Mouse (Mus musculus) gastrocnemius, postnatal 4 days (tissue): ENCODE results near the gene Def8. TPM values are rescaled to one million over a fixed set of nuclear protein-coding genes. Genes with fewer than 3 reads are reported as not detected.
A peak's percentile ranks its signal among the peaks of the same experiment; 100 is the strongest.
"Not testable (repeated sequence)": the region's sequence is repeated elsewhere in the genome, so short reads cannot be mapped to it uniquely, and the experiment has no call there.

ENCODE experiments used
- DNase-seq, 2 experiments: peaks; one replicate each; pipeline ENCODE4 v3.0.0; 2021 to 2022; ENCODE audit warnings: low spot score in 2 of 2, mixed read lengths in 2 of 2
- total RNA-seq, 2 experiments: library from RNA; stranded (reverse); gene quantifications; 2 replicates each; pipeline ENCODE4 v1.2.3; 2021

The Def8 gene
- total RNA-seq, 2 experiments from 2014 or later, result 32.2 to 37.3 TPM

DNA sequence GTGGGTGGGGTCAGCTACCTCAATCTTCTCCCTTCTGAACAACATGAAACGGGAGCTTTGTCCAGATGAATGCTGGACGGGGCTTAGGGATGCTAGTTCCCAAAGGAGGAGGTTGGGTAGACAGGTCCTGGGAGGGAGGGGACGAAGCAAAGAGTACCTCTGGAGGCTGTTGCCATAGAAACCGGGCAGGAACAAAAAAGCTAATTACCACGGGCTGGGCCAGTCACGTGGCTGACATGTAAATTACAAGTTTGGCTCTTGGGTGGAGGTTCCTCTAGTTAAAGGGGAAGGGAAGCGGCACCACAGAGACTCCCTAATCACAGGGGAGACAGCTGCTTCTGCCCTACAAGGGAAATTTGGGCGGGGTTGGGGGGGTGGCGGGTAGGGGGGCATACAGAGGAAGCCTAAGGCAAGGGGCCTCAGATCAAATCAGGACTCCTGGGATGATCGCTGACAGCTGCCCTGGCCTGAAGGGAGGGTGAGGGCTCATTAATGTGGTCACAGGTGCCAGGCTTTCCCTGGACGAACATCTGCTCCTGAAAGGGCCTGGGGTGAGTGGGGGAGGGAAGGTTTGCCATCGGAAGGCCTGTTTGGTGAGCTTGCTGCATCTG, 10.7 kb upstream of the Def8 start:
- no peak for DNase-seq

DNA sequence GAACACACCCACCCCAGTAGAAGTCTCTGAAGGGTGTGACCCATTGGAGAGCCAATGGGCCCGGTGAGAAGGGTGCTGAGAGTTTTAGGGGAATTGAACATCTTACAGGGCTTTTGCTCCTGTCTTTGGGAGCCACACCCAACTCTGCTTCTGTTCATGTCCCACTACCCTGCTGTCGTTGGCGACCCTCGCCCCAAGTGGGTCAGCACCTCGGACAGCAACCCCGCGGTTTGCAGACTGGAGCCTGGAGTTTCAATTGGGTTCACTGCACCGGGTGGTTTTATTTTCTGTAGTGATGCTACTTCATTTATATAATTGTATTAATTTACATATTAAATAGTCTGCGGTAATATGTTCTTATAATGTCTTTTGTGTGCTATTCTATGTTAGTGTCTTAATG, 9.1 kb upstream of the Def8 start:
- DNase-seq, result no peak

DNA sequence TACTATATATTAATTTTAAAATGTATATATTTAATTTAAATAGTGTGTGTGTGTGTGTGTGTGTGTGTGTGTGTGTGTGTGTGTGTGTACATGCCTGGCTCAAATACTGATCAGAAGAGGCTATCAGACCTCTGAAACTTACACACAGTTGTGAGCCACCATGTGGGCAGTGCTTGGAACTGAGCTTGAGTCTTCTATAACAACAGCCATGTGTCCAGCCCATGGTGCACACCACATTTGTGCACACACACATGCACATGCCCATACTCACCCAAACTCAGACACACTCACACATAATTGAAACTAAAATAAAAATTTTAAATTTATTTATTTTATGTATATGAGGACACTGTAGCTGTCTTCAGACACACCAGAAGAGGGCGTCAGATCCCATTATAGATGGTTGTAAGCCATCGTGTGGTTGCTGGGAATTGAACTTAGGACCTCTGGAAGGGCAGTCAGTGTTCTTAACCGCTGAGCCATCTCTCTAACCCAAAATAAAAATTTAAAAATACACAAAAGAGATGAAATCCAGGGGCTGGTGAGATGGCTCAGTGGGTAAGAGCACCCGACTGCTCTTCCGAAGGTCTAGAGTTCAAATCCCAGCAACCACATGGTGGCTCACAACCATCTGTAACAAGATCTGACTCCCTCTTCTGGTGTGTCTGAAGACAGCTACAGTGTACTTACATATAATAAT, 8.2 kb upstream of the Def8 start:
- DNase-seq, result not testable (repeated sequence)

DNA sequence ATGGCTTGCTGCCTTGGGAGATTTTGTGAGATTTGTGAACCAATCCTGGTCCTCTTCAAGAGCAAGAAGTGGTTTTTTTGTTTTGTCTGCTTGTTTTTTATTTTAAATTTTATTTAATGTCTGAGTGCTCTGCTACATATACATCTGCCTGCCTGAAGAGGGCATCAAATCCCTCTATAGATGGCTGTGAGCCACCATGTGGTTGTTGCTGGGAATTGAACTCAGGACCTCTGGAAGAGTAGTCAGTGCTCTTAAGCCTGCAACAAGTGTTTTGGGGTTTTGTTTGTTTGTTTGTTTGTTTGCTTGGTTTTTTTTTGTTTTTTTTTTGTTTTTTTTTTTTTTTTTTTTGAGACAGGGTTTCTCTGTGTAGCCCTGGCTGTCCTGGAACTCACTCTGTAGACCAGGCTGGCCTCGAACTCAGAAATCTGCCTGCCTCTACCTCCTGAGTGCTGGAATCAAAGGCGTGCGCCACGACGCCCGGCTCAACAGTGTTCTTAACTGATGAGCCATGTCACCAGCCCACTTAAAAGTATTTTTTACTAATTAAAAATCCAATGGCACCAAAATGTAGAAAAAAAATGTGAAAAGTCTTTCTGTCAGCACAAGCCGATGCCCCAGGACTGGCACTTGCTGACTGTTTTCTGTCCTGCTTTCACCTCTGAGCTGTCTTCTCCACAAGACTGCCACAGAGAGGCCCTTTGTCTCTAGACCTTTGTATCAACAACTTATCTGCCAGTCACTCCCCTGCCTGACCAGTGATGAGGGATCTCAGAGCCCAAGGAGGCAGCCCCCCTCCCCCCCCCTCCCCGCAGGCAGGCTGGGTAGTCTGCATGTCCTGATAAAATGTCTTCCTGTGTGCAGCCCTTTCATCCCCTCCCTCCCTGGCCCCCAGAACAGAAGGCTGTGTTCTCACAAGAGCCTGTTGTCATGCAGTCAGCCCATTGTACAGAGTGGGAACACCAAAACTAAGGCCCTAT, 7.1 kb upstream of the Def8 start:
- no peak for DNase-seq

DNA sequence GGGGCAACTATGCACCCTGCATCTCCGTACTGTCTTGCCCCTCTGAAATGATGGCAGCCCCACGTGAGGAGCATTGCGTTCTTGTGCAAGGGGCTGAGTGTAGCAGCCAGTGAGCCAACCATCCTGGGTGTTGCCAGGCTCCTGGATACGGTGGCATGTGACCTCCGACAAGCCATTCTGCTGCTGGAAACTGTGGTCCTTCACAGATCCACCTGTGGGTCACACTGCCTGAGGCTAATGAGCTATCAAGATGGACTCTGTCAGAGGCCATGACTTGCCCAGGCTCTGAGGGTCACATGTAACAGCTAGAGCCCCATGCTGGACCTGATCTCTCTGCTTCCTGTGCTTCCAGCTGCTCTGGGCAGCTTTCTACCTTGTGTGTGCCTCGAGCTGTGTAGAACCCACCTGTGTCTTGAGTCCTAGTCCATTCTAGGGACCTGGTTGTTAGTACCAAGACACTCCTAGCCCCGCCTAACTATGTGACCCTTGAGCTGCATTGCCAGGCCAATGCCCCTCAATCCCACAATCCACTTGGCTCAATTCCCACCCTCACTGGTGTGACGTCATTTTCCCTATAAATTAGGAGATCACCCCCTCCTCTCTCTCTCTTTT, 6.3 kb upstream of the Def8 start:
- no peak for DNase-seq

DNA sequence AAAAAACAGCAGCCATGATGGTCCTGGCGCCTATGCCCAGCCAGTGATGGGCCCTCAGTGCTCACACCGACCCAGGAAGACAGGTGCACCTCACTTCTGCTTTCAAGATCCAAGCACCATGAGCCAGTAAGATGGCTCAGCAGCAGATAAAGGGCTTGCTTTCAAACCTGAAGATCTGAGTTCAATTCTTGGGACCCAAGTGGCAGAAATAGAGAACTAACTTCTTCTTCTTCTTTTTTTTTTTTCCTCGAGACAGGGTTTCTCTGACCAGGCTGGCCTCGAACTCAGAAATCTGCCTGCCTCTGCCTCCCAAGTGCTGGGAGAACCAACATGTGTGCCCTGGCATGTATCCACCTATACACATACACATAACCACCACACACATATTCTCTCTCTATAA, 3.6 kb upstream of the Def8 start:
- no peak for DNase-seq

DNA sequence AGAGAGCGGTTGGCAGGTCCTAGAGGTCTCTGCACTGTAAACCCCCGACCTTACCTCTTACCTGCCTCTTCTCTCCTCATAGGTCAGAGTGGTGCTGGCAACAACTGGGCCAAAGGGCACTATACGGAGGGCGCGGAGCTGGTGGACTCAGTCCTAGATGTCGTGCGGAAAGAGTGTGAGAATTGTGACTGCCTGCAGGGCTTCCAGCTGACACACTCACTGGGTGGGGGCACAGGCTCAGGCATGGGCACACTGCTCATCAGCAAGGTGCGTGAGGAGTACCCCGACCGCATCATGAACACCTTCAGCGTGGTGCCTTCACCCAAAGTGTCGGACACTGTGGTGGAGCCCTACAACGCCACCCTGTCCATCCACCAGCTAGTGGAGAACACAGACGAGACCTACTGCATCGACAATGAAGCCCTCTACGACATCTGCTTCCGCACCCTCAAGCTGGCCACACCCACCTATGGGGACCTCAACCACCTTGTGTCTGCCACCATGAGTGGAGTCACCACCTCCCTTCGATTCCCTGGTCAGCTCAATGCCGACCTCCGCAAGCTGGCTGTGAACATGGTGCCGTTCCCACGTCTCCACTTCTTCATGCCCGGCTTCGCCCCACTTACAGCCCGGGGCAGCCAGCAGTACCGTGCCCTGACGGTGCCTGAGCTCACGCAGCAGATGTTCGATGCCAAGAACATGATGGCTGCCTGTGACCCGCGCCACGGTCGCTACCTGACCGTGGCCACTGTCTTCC, 2.6 kb upstream of the Def8 start:
- DNase-seq, result no peak

DNA sequence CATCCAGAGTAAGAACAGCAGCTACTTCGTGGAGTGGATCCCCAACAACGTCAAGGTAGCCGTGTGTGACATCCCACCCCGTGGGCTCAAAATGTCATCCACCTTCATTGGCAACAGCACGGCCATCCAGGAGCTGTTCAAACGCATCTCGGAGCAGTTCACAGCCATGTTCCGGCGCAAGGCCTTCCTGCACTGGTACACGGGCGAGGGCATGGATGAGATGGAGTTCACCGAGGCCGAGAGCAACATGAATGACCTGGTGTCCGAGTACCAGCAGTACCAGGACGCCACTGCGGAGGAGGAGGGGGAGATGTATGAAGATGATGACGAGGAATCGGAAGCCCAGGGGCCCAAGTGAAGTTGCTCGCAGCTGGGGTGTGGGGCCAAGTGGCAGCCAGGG, 2.0 kb upstream of the Def8 start:
- DNase-seq, result no peak

DNA sequence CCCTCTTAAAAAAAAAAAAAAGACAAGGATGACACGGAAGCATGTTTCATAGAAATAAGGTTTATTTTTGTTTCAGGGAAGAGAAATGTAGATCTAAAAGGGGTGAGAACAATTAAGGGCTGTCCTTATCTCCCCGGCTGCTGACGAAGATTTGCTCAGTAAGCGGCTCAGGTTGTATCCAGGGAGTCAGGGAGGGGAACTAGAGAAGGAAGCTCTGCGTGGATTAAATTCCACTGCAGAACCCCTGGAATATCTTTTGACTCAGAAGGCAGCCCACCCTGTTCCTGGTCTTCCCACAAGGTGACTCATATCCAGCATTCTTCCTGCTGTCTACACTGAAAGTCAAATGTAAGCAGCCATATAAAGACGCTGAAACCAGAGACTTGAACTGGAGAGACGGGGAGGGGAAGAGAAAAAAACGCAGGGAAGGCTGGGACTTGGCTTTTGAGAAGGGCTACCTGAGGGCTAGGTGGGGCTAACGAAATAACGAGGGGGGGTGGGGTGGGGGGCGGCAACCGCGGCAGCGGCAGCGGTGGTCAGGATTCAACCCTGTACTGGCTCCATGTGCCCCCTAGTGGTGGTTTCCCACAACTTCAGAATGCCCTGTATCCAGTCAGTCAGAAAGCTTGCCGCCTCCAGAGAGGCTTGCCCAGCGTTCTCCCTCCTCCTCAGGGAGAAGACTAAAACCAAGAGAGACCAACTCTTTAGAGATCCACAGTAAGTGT, 1.1 kb upstream of the Def8 start:
- peak in 1 of 2 experiments; percentile 63 for DNase-seq

DNA sequence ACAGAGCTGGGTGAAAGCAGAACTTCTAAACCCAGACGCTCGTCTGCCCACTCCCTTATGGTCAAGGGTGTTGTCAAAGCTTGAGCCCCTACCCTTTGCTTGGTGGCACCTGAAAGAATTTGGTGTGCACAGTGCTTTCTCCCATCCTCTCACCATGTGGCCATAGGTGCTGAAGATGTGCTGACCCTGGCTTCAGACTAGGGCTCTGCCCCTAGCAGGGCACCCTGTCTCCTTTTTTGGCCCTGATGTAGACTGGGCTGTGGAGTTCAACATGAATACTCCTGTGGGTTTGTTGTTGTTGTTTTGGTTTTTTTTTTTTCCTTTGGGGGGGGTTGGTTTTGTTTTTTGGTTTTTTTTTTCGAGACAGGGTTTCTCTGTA, 557 bp upstream of the Def8 start:
- no peak for DNase-seq

DNA sequence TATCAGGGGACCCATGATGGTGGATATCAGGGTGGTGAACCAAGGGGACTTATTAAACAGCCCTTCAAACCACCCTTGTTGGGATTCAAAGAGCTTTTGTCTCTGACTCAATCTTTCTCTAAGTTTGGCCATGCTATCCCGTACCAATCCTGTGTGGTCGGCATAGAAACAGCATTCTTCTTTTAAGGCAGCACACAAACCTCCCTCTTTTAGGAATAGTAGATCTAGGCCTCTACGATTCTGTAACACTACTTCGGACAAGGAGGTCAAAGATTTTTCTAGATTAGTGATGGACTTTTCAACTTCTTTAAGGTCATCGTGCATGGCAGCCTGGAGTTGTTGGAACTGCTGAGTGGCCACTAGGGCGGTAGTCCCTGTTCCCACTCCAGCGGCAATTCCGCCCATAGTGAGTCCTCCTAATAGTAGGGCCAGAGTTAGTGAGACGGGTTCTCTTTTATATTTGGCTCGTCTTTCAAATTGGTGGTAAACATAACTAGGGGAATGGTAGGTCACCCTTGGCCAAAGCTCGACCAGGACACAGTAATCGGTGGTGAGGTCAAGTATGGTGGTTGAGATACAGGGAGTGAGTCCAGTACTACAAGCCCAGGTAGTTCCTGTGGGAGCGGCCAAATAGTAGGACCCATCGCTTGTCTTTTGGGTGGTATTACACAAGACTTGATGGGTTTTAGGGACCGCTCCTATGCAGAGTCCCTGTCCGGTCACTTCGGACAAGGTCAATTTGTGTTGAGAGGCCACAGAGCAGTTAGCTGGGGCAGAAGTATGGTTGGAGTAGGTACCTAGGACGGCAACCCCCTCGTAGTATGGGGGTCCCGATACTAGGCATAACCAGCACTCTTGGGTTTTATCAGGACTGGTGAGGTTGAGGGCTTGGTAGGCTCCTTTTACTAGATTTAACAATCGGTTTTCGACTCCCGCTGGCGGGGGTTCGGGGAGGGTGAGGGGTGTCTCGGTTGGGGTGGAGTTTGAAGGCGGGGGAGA, 3.5 kb downstream of the Def8 start:
- DNase-seq, result no peak

DNA sequence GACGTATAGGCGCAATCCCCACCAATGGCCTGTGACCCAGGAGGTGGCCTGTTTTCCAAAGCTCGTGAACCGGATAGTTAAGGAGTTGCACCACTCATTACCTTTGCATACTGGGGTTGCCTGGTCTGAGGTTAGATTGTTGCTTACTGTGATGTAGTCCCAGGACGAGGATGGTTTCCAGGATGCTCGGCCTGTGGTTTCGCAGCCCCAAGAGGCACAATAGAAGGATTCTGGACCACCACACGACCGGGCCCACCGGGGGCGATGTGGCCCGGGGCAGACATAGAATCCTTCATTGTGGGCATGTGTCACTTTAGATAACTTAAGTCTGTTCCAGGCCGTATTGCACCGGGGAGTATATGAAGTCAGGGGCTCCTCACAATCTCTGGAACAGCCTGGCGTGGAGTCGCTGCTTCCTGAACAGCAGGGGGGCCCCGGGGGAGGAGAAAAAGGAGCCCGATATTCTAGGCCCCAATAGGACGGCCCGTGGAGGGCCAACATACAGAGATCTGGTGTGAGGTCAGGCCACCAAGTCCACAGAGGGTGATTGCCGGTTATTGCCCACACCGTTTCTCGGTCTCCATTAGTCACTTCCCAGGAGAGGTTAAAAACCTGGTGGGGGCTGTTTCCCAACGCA, 4.4 kb downstream of the Def8 start:
- no peak for DNase-seq

DNA sequence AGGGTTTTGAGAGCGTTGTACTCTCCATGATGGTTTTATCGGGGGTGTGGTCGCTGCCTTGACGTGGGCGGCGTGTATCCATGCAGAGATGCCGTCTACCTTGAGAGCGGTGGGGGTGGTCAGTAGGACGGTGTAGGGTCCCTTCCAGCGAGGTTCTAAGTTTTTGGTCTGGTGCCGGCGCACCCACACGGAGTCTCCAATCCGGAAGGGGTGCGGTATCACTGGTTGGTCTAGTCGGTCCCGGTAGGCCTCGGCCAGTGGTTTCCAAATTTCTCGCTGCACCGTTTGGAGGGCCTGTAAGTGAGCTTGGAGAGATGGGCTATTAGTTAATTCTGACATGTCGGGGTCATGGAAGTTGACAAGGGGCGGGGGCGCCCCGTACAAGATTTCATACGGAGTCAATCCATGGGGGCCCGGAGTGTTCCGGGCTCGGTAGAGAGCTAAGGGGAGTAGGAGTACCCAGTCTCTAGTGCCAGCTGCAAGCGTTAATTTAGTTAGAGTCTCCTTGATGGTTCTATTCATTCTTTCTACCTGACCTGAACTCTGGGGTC, 5.1 kb downstream of the Def8 start:
- DNase-seq, result no peak

DNA sequence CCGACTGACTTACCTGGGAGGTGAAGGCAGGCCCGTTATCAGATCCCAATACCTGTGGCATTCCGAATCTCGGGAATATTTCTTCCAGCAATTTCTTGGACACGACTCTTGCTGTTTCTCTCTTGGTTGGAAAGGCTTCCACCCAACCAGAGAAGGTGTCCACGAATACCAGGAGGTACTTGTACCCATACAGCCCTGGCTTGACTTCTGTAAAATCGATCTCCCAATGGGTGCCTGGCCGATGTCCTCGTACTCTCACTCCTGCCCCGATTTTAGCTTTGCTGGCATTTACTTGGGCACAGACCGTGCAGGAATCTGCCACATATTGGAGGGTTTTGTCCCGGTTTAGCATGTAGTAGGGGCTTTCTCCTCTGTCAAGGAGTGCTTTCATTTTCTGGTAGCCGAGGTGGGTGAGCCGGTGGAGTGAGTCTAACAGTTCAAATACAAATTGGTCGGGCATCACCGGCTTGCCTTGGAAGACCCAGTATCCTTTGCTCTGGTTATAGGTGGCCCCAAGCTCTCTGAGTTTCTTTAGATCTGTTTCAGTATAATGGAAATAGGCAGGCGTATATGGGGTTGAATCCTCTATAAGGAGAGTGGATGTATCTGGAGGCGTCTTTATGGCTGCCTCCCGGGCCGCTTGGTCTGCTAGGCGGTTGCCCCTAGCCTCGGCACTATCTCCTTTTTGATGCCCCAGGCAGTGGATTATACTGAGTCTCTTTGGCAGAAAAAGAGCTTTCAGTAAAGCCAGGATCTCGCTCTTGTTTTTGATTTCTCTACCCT, 5.8 kb downstream of the Def8 start:
- DNase-seq, result no peak

DNA sequence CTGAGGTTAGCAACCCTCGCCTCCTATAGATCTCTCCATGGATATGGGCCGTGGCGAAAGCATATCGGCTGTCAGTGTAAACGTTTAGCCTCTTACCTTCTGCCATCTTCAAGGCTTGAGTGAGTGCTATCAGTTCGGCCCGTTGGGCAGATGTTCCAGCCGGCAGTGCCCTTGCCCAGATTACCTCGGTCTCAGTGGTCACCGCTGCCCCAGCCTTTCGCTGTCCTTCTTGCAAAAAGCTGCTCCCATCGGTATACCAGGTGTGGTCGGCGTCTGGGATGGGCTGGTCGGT, 6.3 kb downstream of the Def8 start:
- DNase-seq, result not testable (repeated sequence)

DNA sequence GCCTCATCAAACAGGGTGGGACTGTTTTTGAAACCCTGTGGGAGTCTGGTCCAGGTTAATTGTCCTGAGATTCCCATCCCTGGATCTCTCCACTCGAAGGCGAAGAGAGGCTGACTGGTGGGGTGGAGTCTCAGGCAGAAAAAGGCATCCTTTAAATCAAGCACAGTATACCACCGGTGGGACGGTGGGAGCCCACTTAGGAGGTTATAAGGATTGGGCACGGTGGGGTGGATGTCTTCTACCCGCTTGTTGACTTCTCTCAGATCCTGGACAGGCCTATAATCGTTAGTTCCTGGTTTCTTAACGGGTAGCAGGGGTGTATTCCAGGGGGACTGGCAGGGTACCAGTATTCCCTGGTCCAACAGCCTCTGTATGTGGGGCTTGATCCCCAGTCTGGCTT, 7.6 kb downstream of the Def8 start:
- DNase-seq, result not testable (repeated sequence)

DNA sequence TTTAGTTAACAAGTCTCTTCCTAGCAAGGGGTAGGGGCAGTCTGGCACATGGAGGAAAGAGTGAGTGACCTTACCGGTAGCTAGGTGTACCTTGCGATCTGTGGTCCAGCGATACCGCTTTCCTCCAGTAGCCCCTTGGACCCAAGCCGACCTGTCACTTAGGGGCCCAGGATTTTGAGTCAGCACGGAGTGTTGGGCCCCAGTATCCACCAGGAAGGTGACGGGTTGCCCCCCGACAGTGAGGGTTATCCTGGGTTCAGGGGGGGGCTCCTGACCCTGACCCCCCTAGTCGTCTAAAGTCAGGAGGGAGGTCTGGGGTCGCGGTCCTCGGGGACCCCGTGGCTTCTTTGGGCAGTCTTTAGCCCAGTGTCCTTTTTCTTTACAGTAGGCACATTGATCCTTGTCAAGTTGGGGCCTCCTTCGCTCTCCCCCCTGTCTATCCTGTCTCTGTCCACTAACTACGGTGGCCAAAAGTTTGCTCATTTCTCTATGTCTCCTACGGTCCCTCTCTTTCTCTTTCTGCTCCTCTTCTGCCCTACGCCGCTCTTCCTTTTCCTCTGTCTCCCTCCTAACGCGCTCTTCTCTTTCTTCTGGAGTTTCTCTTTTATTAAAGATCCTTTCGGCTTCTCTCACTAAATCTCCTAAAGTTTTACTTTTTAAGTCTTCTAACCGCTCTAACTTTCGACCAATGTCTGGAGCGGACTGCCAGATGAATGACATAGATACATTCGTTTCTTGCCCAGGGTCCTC, 8.5 kb downstream of the Def8 start:
- no peak for DNase-seq
